Mouse (Mus musculus) kidney, embryonic 16.5 days (tissue): ENCODE measurements around the gene Cyb561. TPM values are rescaled to one million over a fixed set of nuclear protein-coding genes. Genes with fewer than 3 reads are reported as not detected.

ENCODE experiments used
- ATAC-seq: fragments of 200-750 bp; cut with Nextera tagmentation; 2 replicates; pipeline ENCODE4 v1.8.0; 2017; ENCODE audit warnings: moderate TSS enrichment; ENCODE audit not compliant: low FRiP score, low TSS enrichment
- H3K27ac ChIP-seq: fragments of 300-500 bp; sonication (generic); 2 replicates; pipeline ENCODE4 v1.5.1; 2014; ENCODE audit warnings: low read length
- H3K27me3 ChIP-seq: fragments of 300-500 bp; sonication (generic); 2 replicates; pipeline ENCODE4 v1.6.1; 2014; ENCODE audit warnings: low read length, control low read depth, mixed read lengths; ENCODE audit not compliant: insufficient read depth
- H3K36me3 ChIP-seq: fragments of 300-500 bp; sonication (generic); 2 replicates; pipeline ENCODE4 v1.6.1; 2014; ENCODE audit warnings: low read length, control low read depth, mixed read lengths; ENCODE audit not compliant: insufficient read depth
- H3K4me1 ChIP-seq: fragments of 300-500 bp; sonication (generic); 2 replicates; pipeline ENCODE4 v1.6.1; 2014; ENCODE audit warnings: low read length, control low read depth, mixed read lengths; ENCODE audit not compliant: insufficient read depth
- H3K4me2 ChIP-seq: fragments of 300-500 bp; sonication (generic); replicated peaks from 2 replicates; pipeline ENCODE4 v1.6.1; 2014; ENCODE audit warnings: low read depth, low read length
- H3K4me3 ChIP-seq: fragments of 300-500 bp; sonication (generic); 2 replicates; pipeline ENCODE4 v1.5.1; 2014; ENCODE audit warnings: mild to moderate bottlenecking, low read length
- H3K9ac ChIP-seq: fragments of 300-500 bp; sonication (generic); replicated peaks from 2 replicates; pipeline ENCODE4 v1.6.1; 2014; ENCODE audit warnings: low read length
- H3K9me3 ChIP-seq: fragments of 300-500 bp; sonication (generic); 2 replicates; pipeline ENCODE4 v1.6.1; 2016; ENCODE audit warnings: low read length, control low read depth
- WGBS: fragments of 180-500 bp; shearing (Covaris S2); extraction: QIAGEN DNeasy Blood & Tissue Kit; methylation state at CpG from one replicate; pipeline ENCODE4 v1.1.7; 2014; 5-methylcytosine and 5-hydroxymethylcytosine counted together
- polyA plus RNA-seq: library from polyadenylated mRNA; unstranded; fragments of >200 nt; fragmentation: Nextera tagmentation; extraction: Ambion mirVana; gene quantifications from 2 replicates; pipeline ENCODE4 v1.2.1, GENCODE M21; 2015

Gene Cyb561
- polyA plus RNA-seq, 1 experiment from 2014 or later: 33.9 TPM

DNA sequence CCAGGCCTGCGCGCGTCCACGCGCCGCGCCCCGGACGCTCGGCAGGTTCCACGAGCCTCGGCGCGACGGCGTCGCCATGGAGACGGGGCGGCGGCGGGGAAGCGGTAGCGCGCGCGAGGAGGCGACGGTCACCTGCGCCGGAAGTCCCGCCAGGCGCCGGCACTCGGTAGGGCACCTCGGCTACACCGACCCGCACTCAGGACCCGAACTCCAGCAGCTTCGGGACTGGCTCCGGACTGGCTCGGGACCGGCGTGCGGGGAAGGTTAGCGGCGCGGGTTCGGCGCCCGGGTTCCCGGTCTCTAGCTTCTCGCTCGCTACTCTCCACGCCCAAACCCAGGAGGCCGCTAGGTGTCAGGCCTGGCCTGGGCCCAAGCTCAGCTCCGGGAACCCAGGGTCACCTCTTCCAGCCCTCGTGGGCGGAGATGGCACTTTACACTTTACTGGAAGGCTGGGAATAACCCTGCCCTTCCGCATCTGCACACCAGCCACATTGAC is 9.0 kb downstream of the Cyb561 start:
- H3K9ac ChIP-seq: peak overlapping the region; percentile 79
- ATAC-seq: peak; percentile 72; the same call in 1 of the 2 replicates
- under 1% methylated on average over 52 of the region's 59 CpGs for WGBS
- peak overlapping the region; percentile 86 for H3K27ac ChIP-seq
- no peaks in the 10 kb centered on the region for H3K9me3 ChIP-seq
- peaks cover 19% of the 10 kb centered on the region for H3K4me1 ChIP-seq
- H3K4me3 ChIP-seq: peak overlapping the region; percentile 66
- no peaks in the 10 kb centered on the region for H3K27me3 ChIP-seq
- H3K4me2 ChIP-seq: peak overlapping the region; percentile 97
- H3K36me3 ChIP-seq: no peaks in the 10 kb centered on the region

GRCm38 (mm10) chr11:105943133-105944102 is 9.7 kb downstream of the Cyb561 start:
- Histone ChIP-seq H3K36me3 (no peaks in the 10 kb centered on the region), H3K4me2 (peak overlapping the region; percentile 97), H3K9ac (peak overlapping the region; percentile 79), H3K4me1 (peaks cover 19% of the 10 kb centered on the region), H3K4me3 (peak overlapping the region; percentile 66), H3K27me3 (no peaks in the 10 kb centered on the region), H3K9me3 (no peaks in the 10 kb centered on the region), H3K27ac (peak overlapping the region; percentile 86)
- ATAC-seq: peak; percentile 62; the same call in 1 of the 2 replicates
- 4% methylated on average over 46 of the region's 47 CpGs for WGBS

DNA sequence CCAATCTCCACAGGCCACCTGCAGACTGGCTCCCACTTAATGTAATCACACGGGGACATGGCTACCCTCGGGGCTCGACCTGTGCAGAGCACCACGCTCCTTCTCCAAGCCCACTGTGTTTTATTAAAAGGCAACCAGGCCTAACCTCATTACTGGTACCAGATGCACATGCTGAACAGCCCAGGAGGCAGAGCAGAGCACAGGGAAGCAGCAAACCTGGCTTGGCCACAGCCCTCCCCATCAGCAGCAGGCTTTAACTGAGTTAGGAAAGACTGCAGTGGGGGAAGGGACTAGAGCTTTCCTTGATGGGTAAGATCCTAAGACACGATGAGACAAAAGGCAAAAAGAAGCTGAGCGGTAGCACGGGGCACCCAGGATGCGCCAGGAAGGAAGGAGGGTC is 11.2 kb downstream of the Cyb561 start:
- no peak overlapping the region for H3K4me3 ChIP-seq
- ATAC-seq: no peak
- no peak overlapping the region for H3K4me2 ChIP-seq
- no peak overlapping the region for H3K27ac ChIP-seq
- H3K36me3 ChIP-seq: no peaks in the 10 kb centered on the region
- H3K9me3 ChIP-seq: no peaks in the 10 kb centered on the region
- H3K4me1 ChIP-seq: peaks cover 19% of the 10 kb centered on the region
- WGBS: 67% methylated on average over 8 of the region's 8 CpGs
- H3K9ac ChIP-seq: no peak overlapping the region
- no peaks in the 10 kb centered on the region for H3K27me3 ChIP-seq

- peaks cover 13% of the 10 kb centered on the region; the same call in 1 of the 2 replicates for H3K4me1 ChIP-seq
- no peaks in the 10 kb centered on the region for H3K27me3 ChIP-seq
- H3K36me3 ChIP-seq: no peaks in the 10 kb centered on the region
- no peak overlapping the region for H3K4me3 ChIP-seq
- no peak overlapping the region for H3K27ac ChIP-seq
- 70% methylated on average over 9 of the region's 9 CpGs for WGBS
- no peak for ATAC-seq
- H3K4me2 ChIP-seq: no peak overlapping the region
- H3K9ac ChIP-seq: no peak overlapping the region
- no peaks in the 10 kb centered on the region for H3K9me3 ChIP-seq
Observed at GRCm38 (mm10) chr11:105938771-105939170, 14.4 kb downstream of the Cyb561 start.

DNA sequence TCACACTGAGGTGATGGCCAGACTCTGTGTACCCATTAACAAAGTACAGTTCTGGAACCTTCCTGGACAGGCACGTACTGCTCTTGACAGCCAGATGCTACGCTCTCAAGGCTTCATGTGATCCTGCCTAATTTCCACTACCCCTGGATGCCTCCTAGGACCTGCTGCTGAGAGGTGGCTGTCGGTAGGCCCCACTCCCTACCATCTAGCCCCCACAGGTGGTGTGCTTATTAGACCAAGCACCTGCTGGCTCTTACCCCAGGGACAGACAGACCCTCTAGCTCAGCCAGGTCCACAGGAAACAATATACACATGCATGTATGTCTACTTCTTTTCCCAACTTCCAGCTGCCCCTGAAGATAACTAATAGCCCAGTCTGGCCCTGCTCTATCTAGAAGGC is 16.2 kb downstream of the Cyb561 start:
- ATAC-seq: no peak
- H3K27ac ChIP-seq: no peak overlapping the region
- H3K4me3 ChIP-seq: no peak overlapping the region

GRCm38 (mm10) chr11:105936200-105936599 is 16.9 kb downstream of the Cyb561 start:
- Histone ChIP-seq H3K27me3 (no peaks in the 10 kb centered on the region), H3K9me3 (no peaks in the 10 kb centered on the region), H3K27ac (no peak overlapping the region), H3K9ac (no peak overlapping the region), H3K4me3 (no peak overlapping the region), H3K4me2 (no peak overlapping the region), H3K4me1 (no peaks in the 10 kb centered on the region), H3K36me3 (no peaks in the 10 kb centered on the region)
- ATAC-seq: no peak
- 83% methylated on average over 6 of the region's 6 CpGs for WGBS

More for the DNA sequence above, 16.2 kb downstream of the Cyb561 start:
- Histone ChIP-seq H3K27me3 (no peaks in the 10 kb centered on the region), H3K9me3 (no peaks in the 10 kb centered on the region), H3K4me1 (0 out of 2 replicates have a peak, but pooled peaks cover 2% of the 10 kb centered on the region), H3K4me2 (no peak overlapping the region), H3K36me3 (no peaks in the 10 kb centered on the region), H3K9ac (no peak overlapping the region)
- 93% methylated on average over 3 of the region's 3 CpGs for WGBS

DNA sequence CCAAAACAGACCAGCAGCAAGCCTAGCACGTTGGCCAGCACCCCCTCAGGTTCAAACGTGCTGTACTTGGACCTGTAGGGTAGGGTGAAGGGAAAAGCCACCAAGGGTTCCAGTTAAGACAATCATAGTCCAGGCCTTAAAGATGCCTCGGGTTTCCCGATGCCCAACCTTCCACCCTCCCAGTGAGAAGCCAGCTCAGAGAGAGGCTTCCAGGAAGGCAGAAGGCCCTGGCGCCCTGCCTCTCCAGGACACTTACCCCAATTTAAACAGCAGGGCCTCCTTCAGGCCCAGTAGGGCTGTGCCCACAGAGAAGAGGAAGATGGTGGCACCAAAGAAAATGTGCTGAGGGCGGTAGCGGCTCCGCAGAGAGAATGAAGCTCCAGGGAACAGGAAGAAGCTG is 17.6 kb downstream of the Cyb561 start:
- Histone ChIP-seq H3K36me3 (no peaks in the 10 kb centered on the region), H3K9me3 (no peaks in the 10 kb centered on the region), H3K4me1 (no peaks in the 10 kb centered on the region), H3K4me2 (no peak overlapping the region), H3K27me3 (no peaks in the 10 kb centered on the region), H3K27ac (no peak overlapping the region), H3K4me3 (no peak overlapping the region), H3K9ac (no peak overlapping the region)
- 86% methylated on average over 8 of the region's 8 CpGs for WGBS
- no peak for ATAC-seq

- no peaks in the 10 kb centered on the region for H3K36me3 ChIP-seq
- no peak overlapping the region for H3K4me3 ChIP-seq
- H3K9me3 ChIP-seq: no peaks in the 10 kb centered on the region
- H3K4me1 ChIP-seq: no peaks in the 10 kb centered on the region
- H3K4me2 ChIP-seq: no peak overlapping the region
- no peak overlapping the region for H3K27ac ChIP-seq
- ATAC-seq: no peak
- no peaks in the 10 kb centered on the region for H3K27me3 ChIP-seq
- no peak overlapping the region for H3K9ac ChIP-seq
- WGBS: 55% methylated on average over 6 of the region's 6 CpGs
Observed at GRCm38 (mm10) chr11:105934816-105935215, 18.3 kb downstream of the Cyb561 start.

DNA sequence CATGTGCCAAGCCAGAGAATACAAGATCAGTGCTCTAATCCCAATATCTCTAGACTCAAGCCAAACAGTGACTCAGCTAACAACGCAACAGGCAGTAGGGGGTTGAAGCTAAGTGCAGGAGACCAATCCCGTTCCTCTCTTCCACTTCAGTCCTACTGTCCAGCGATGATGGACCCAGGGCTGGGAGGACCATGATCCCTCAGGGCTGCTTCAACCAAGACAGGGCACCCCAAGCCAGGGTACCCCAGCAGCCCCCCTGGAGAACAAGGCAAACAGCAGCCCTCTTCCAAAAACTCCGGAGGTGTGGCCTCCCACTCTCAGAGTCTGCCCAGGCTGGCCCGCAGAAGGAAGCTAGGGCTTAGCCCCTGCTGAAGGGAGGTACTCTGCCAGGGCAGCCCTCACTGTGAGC is 18.8 kb downstream of the Cyb561 start:
- no peak overlapping the region for H3K4me3 ChIP-seq
- ATAC-seq: no peak
- H3K4me1 ChIP-seq: no peaks in the 10 kb centered on the region
- no peak overlapping the region for H3K27ac ChIP-seq
- no peak overlapping the region for H3K9ac ChIP-seq
- no peaks in the 10 kb centered on the region for H3K36me3 ChIP-seq
- H3K4me2 ChIP-seq: no peak overlapping the region
- H3K9me3 ChIP-seq: no peaks in the 10 kb centered on the region
- H3K27me3 ChIP-seq: no peaks in the 10 kb centered on the region
- WGBS: 75% methylated on average over 5 of the region's 5 CpGs

DNA sequence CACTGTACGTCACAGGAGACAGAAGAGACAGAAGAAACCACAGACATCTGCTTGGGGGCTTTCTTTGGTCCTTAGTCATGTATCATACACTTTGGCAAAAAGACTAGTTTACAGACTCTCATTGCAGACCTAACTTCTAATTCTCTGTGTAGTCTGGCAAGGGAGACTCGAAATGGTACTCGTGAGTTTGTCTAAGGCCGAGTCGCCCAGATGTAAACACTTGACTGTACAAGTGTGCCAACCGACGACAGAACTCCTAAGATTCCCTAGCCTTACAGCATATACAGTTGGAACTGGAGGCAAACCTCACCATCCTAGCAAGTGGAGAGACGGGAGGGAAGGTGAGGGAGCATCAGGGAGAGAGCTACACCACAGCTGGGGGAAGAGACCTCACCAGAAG is 19.4 kb downstream of the Cyb561 start:
- WGBS: 87% methylated on average over 8 of the region's 8 CpGs
- Histone ChIP-seq H3K4me2 (no peak overlapping the region), H3K9me3 (no peaks in the 10 kb centered on the region), H3K27ac (no peak overlapping the region), H3K4me3 (no peak overlapping the region), H3K27me3 (no peaks in the 10 kb centered on the region), H3K36me3 (no peaks in the 10 kb centered on the region), H3K4me1 (no peaks in the 10 kb centered on the region), H3K9ac (no peak overlapping the region)
- no peak for ATAC-seq
